Mouse (Mus musculus): ENCODE results near the gene Cxcl9.

DNA sequence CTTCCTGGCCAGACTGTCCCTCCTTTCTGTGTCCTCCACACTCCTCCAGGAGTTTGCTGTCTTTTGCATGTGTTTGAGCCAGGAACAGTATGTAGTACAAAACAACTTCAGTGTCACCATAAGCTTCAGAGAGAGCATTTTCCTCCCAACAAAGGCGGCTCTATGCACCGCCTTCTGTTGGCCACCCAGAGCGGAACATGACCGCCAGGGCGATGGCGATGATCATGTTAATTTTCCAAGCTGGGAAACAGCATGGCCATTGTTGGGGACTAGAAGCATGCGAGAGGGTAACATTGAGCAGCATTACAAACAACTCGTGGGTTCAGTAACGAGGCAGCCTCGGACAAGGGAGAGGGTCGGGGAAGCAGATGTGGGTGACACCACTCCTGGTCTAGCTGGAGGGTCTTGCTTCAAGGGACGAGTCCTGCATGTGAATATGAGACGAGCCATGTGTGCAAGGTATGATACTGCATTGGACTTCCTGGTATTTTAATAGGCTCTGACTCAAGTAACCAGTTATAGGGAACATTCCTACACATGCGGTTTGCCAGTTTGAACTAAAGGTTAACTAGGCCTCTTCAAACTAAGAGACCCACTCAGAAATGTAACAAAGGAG is 43.6 kb upstream of the Cxcl9 start:
- TF ChIP-seq CTCF (conservative IDR thresholded peaks at IDR 0.05; ENCODE audit: insufficient read depth, insufficient read length, low read depth, low read length): no peak
- no peak for TF ChIP-seq POLR2A (IDR thresholded peaks at IDR 0.05; ENCODE audit: low read depth, low read length)
